Mouse (Mus musculus) CH12.LX (cell line): ENCODE data around the gene Shroom4. TPM values are rescaled to one million over a fixed set of nuclear protein-coding genes. Genes with fewer than 3 reads are reported as not detected.

ENCODE experiments used
- DNase-seq: peaks from one replicate; pipeline ENCODE4 v3.0.0-alpha.2; 2013; ENCODE audit errors: extremely low read depth
- H3K27ac ChIP-seq: 2 replicates; pipeline ENCODE4 v1.5.1; 2012; ENCODE audit warnings: low read depth, mild to moderate bottlenecking, control low read depth, moderate library complexity; ENCODE audit not compliant: insufficient read depth
- H3K27me3 ChIP-seq: replicated peaks from 2 replicates; pipeline ENCODE3; 2012; ENCODE audit warnings: inconsistent platforms
- H3K36me3 ChIP-seq, 2 experiments: replicated peaks in 1 of 2; 2 replicates each; pipeline versions ENCODE3 to v1.6.1; 2012; ENCODE audit warnings: inconsistent platforms in 1 of 2, low read length in 1 of 2, mild to moderate bottlenecking in 1 of 2, mixed read lengths in 1 of 2, moderate library complexity in 1 of 2; ENCODE audit not compliant: control insufficient read depth in 1 of 2, insufficient read depth in 1 of 2
- H3K4me1 ChIP-seq, 2 experiments: 2 replicates each; pipeline ENCODE4 v1.6.1; 2012; ENCODE audit warnings: inconsistent platforms in 1 of 2, moderate library complexity in 1 of 2; ENCODE audit not compliant: insufficient read depth in 2 of 2, control insufficient read depth in 1 of 2
- H3K4me2 ChIP-seq: 2 replicates; pipeline ENCODE4 v1.6.1; 2012; ENCODE audit warnings: low read depth, mild to moderate bottlenecking, control low read depth; ENCODE audit not compliant: poor library complexity, insufficient read depth, severe bottlenecking
- H3K4me3 ChIP-seq, 3 experiments: fragments of 150-350 bp in 1 of 3; sonication (generic) in 1 of 3; replicated peaks in 1 of 3; 2 replicates each; pipeline versions ENCODE3 to v1.5.1; 2011 to 2012; ENCODE audit warnings: low read depth in 2 of 3, low read length in 2 of 3, mild to moderate bottlenecking in 2 of 3, moderate library complexity in 2 of 3, control low read depth in 1 of 3, improper control_type of control experiment in 1 of 3, inconsistent platforms in 1 of 3, mixed read lengths in 1 of 3; ENCODE audit not compliant: poor library complexity in 1 of 3
- H3K79me2 ChIP-seq: replicated peaks from 2 replicates; pipeline ENCODE4 v1.6.1; 2012; ENCODE audit warnings: mild to moderate bottlenecking, moderate library complexity; ENCODE audit not compliant: control insufficient read depth, poor library complexity, insufficient read depth, severe bottlenecking; ENCODE audit errors: extremely low read depth
- H3K9ac ChIP-seq: 2 replicates; pipeline ENCODE4 v1.6.1; 2012; ENCODE audit warnings: low read depth, mild to moderate bottlenecking, control low read depth, moderate library complexity; ENCODE audit not compliant: insufficient read depth
- H3K9me3 ChIP-seq: replicated peaks from 2 replicates; pipeline ENCODE3; 2012; ENCODE audit warnings: low read length, inconsistent platforms, mixed read lengths
- CHD2 ChIP-seq: IDR thresholded peaks from 2 replicates; pipeline ENCODE4 v1.6.1; 2011; ENCODE audit warnings: low read length, improper control_type of control experiment
- CTCF ChIP-seq, 2 experiments: IDR thresholded peaks in 1 of 2; conservative IDR thresholded peaks in 1 of 2; 2 replicates each; pipeline ENCODE4 v1.5.1; 2011 to 2012; ENCODE audit warnings: low read depth in 2 of 2, low read length in 2 of 2, improper control_type of control experiment in 1 of 2, inconsistent platforms in 1 of 2, mild to moderate bottlenecking in 1 of 2, moderate library complexity in 1 of 2
- E2F4 ChIP-seq: IDR thresholded peaks from 2 replicates; pipeline ENCODE4 v1.6.1; 2011; ENCODE audit warnings: low read depth, low read length, improper control_type of control experiment; ENCODE audit not compliant: insufficient replicate concordance
- EP300 ChIP-seq: IDR thresholded peaks from 2 replicates; pipeline ENCODE4 v1.6.1; 2011; ENCODE audit warnings: low read length, improper control_type of control experiment
- GABPA ChIP-seq: IDR thresholded peaks from 2 replicates; pipeline ENCODE4 v1.6.1; 2012; ENCODE audit warnings: low read depth, low read length, improper control_type of control experiment, inconsistent platforms; ENCODE audit not compliant: insufficient replicate concordance
- HCFC1 ChIP-seq: IDR thresholded peaks from 2 replicates; pipeline ENCODE4 v1.6.1; 2012; ENCODE audit warnings: low read depth, mild to moderate bottlenecking, inconsistent platforms, low read length, improper control_type of control experiment
- IRF4 ChIP-seq: IDR thresholded peaks from 2 replicates; pipeline ENCODE4 v1.6.1; 2014; ENCODE audit warnings: low read depth, mild to moderate bottlenecking, inconsistent platforms, low read length, improper control_type of control experiment
- KAT2A ChIP-seq: IDR thresholded peaks from 2 replicates; pipeline ENCODE4 v1.6.1; 2012; ENCODE audit warnings: low read length, improper control_type of control experiment, inconsistent platforms; ENCODE audit not compliant: insufficient replicate concordance
- MAFK ChIP-seq: IDR thresholded peaks from 2 replicates; pipeline ENCODE4 v1.6.1; 2011; ENCODE audit warnings: low read length, improper control_type of control experiment; ENCODE audit not compliant: insufficient replicate concordance
- MEF2A ChIP-seq: IDR thresholded peaks from 2 replicates; pipeline ENCODE4 v1.6.1; 2014; ENCODE audit warnings: low read depth, mild to moderate bottlenecking, inconsistent platforms, low read length, improper control_type of control experiment, borderline replicate concordance
- MXI1 ChIP-seq: IDR thresholded peaks from 2 replicates; pipeline ENCODE4 v1.6.1; 2011; ENCODE audit warnings: mild to moderate bottlenecking, low read depth, low read length, improper control_type of control experiment
- MYC ChIP-seq: IDR thresholded peaks from 2 replicates; pipeline ENCODE4 v1.6.1; 2011; ENCODE audit warnings: low read depth, mild to moderate bottlenecking, improper control_type of control experiment, low read length
- PAX5 ChIP-seq: IDR thresholded peaks from 2 replicates; pipeline ENCODE4 v1.6.1; 2012; ENCODE audit warnings: low read length, inconsistent platforms, mixed read lengths
- POLR2AphosphoS2 ChIP-seq: IDR thresholded peaks from 2 replicates; pipeline ENCODE4 v1.6.1; 2011; ENCODE audit warnings: low read depth, low read length, improper control_type of control experiment
- RAD21 ChIP-seq: IDR thresholded peaks from 2 replicates; pipeline ENCODE4 v1.6.1; 2011; ENCODE audit warnings: low read depth, mild to moderate bottlenecking, low read length, improper control_type of control experiment, moderate library complexity
- RCOR1 ChIP-seq: conservative IDR thresholded peaks from 2 replicates; pipeline ENCODE4 v1.6.1; 2012; ENCODE audit warnings: low read depth, mild to moderate bottlenecking, inconsistent platforms, low read length, improper control_type of control experiment
- SMC3 ChIP-seq: IDR thresholded peaks from 2 replicates; pipeline ENCODE4 v1.6.1; 2011; ENCODE audit warnings: low read depth, low read length, improper control_type of control experiment
- TBP ChIP-seq: conservative IDR thresholded peaks from 2 replicates; pipeline ENCODE4 v1.6.1; 2011; ENCODE audit warnings: low read depth, low read length, improper control_type of control experiment
- USF2 ChIP-seq: conservative IDR thresholded peaks from 2 replicates; pipeline ENCODE4 v1.6.1; 2011; ENCODE audit warnings: low read depth, low read length, improper control_type of control experiment
- ZC3H11A ChIP-seq: IDR thresholded peaks from 2 replicates; pipeline ENCODE4 v1.6.1; 2012; ENCODE audit warnings: low read depth, mild to moderate bottlenecking, inconsistent platforms, low read length, improper control_type of control experiment
- dilution Hi-C: fragments of 300-500 bp; cut with MboI; formaldehyde crosslinking; loops from 2 replicates; pipeline ENCODE4 v1.14.3; 2020; ENCODE audit warnings: low sequenced_read_pairs; ENCODE audit not compliant: extremely low pct_unique_long_range_greater_than_20kb, extremely low pct_ligation_motif_present
- in situ Hi-C: fragments of 300-500 bp; cut with MboI; formaldehyde crosslinking; loops from 3 replicates; pipeline ENCODE4 v1.14.3; 2019; ENCODE audit warnings: low sequenced_read_pairs, low pct_ligation_motif_present, low pct_unique_long_range_greater_than_20kb, mixed read lengths
- polyA plus RNA-seq: library from polyadenylated mRNA; unstranded; fragments of >175 nt; gene quantifications from 2 replicates; pipeline ENCODE4 v1.2.1, GENCODE M21; 2012; ENCODE audit warnings: low read depth; ENCODE audit not compliant: insufficient read length
- total RNA-seq, 2 experiments: library from RNA; depleted of rRNA; stranded (reverse); fragments of 300-350 nt in 1 of 2; fragments of >200 nt in 1 of 2; gene quantifications; 2 replicates each; pipeline ENCODE4 v1.2.3; 2012 to 2014

Gene Shroom4
- total and polyA plus RNA-seq, 3 experiments: 0.04 to 0.68 (median 0.05) TPM

DNA sequence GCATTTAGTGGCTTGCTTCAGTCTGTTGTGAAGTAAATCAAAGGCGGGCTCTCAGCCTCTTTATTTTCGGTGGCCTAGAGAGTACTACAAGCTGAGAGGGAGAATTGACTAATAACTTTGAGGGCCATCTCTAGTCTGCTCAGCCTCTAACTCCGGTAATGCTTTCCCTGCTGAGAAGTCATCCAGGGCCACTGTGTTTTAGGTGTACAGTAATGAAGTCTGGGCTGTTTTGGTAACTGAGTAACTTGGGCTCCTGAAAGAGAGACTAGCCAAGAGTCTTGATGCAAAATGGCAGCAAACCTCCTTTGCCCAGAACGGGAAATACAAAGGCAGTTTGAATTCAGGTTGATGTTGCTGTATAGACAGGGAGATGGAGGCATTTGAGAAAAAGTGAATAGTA lies 3.3 kb downstream of the Shroom4 start:
- no peak for DNase-seq
- in situ Hi-C loops (no loop called here), dilution Hi-C loops (no loop called here)
- Histone ChIP-seq H3K4me1 (no peaks in the 10 kb centered on the region), H3K27me3 (no peaks in the 10 kb centered on the region), H3K9me3 (no peaks in the 10 kb centered on the region), H3K79me2 (no peaks in the 10 kb centered on the region), H3K27ac (no peak overlapping the region), H3K9ac (no peak overlapping the region), H3K4me2 (no peak overlapping the region), H3K36me3 (no peaks in the 10 kb centered on the region), H3K4me3 (no peak overlapping the region)
- TF ChIP-seq GABPA: no peak

GRCm38 (mm10) chrX:6409114-6409513 lies 9.5 kb downstream of the Shroom4 start:
- no peak for TF ChIP-seq IRF4
- no peak for TF ChIP-seq EP300
- TF ChIP-seq MEF2A: no peak
- TF ChIP-seq RAD21: no peak
- no peak for TF ChIP-seq GABPA
- no peak for TF ChIP-seq MXI1
- no peak for TF ChIP-seq HCFC1
- TF ChIP-seq CHD2: no peak
- TF ChIP-seq KAT2A: no peak
- TF ChIP-seq MYC: no peak
- TF ChIP-seq RCOR1: no peak
- no peak for TF ChIP-seq USF2
- no peak for TF ChIP-seq MAFK
- Histone ChIP-seq H3K79me2 (no peaks in the 10 kb centered on the region), H3K27me3 (no peaks in the 10 kb centered on the region), H3K4me3 (no peak overlapping the region), H3K4me1 (no peaks in the 10 kb centered on the region), H3K36me3 (no peaks in the 10 kb centered on the region), H3K27ac (no peak overlapping the region), H3K9ac (no peak overlapping the region), H3K4me2 (no peak overlapping the region), H3K9me3 (no peaks in the 10 kb centered on the region)
- in situ Hi-C loops (no loop called here), dilution Hi-C loops (no loop called here)
- no peak for DNase-seq

GRCm38 (mm10) chrX:6415412-6415811 lies 15.8 kb downstream of the Shroom4 start:
- H3K4me3 ChIP-seq: no peak overlapping the region
- TF ChIP-seq SMC3 (no peak), RAD21 (no peak), MYC (no peak), KAT2A (no peak), CTCF (conservative IDR thresholded peaks at IDR 0.05 in 1 of 2, IDR thresholded peaks at IDR 0.05 in 1 of 2; ENCODE audit: low read depth in 2 of 2, low read length in 2 of 2) (no peak), GABPA (no peak), POLR2AphosphoS2 (no peak), USF2 (no peak), TBP (no peak), E2F4 (no peak), PAX5 (no peak), ZC3H11A (no peak)
- H3K27me3 ChIP-seq: no peaks in the 10 kb centered on the region
- dilution Hi-C loops: no loop called here
- in situ Hi-C loops: no loop called here
- H3K79me2 ChIP-seq: no peaks in the 10 kb centered on the region
- H3K9ac ChIP-seq: no peak overlapping the region
- H3K4me2 ChIP-seq: no peak overlapping the region
- H3K36me3 ChIP-seq: no peaks in the 10 kb centered on the region
- DNase-seq: no peak
- H3K4me1 ChIP-seq: no peaks in the 10 kb centered on the region
- H3K9me3 ChIP-seq: no peaks in the 10 kb centered on the region
- no peak overlapping the region for H3K27ac ChIP-seq
